Mouse (Mus musculus) urinary bladder, adult 18-20 months (tissue): ENCODE results near the gene Arhgap17.

Experiments used
- DNase-seq, 2 experiments: peaks; one replicate each; pipeline ENCODE4 v3.0.0; 2022; ENCODE audit warnings: low spot score in 2 of 2, mixed read lengths in 2 of 2

Arhgap17 gene

GRCm38 (mm10) chr7:123369759-123370481 lies at the start of gene Arhgap17, which contains the start of gene Lcmt1:
Gene Arhgap17, minus strand, starts transcription at chr7:123369915.
Gene Lcmt1, plus strand, starts transcription at chr7:123369784.
- peak; percentile 95 to 97 for DNase-seq

- DNase-seq: no peak
Observed at GRCm38 (mm10) chr7:123417661-123418060, 47.9 kb upstream of the Arhgap17 start.

- DNase-seq: no peak
Observed at GRCm38 (mm10) chr7:123416803-123417202, 47.1 kb upstream of the Arhgap17 start.

GRCm38 (mm10) chr7:123412143-123412542 lies 42.4 kb upstream of the Arhgap17 start:
- DNase-seq: no peak

GRCm38 (mm10) chr7:123411109-123411508 lies 41.4 kb upstream of the Arhgap17 start:
- peak in 1 of 2 experiments; percentile 27 for DNase-seq

- DNase-seq: no peak
Observed at GRCm38 (mm10) chr7:123410502-123410901, 40.8 kb upstream of the Arhgap17 start.

GRCm38 (mm10) chr7:123406988-123407387 lies 37.3 kb upstream of the Arhgap17 start:
- DNase-seq: no peak

GRCm38 (mm10) chr7:123405619-123406018 lies 35.9 kb upstream of the Arhgap17 start:
- no peak for DNase-seq

GRCm38 (mm10) chr7:123404198-123404597 lies 34.5 kb upstream of the Arhgap17 start:
- DNase-seq: no peak

- DNase-seq: no peak
Observed at GRCm38 (mm10) chr7:123401121-123401520, 31.4 kb upstream of the Arhgap17 start.

- DNase-seq: no peak
Observed at GRCm38 (mm10) chr7:123399286-123399685, 29.6 kb upstream of the Arhgap17 start.

GRCm38 (mm10) chr7:123398828-123399227 lies 29.1 kb upstream of the Arhgap17 start:
- DNase-seq: no peak

- DNase-seq: no peak
Observed at GRCm38 (mm10) chr7:123397931-123398330, 28.2 kb upstream of the Arhgap17 start.

GRCm38 (mm10) chr7:123397369-123397768 lies 27.7 kb upstream of the Arhgap17 start:
- no peak for DNase-seq

GRCm38 (mm10) chr7:123396900-123397299 lies 27.2 kb upstream of the Arhgap17 start:
- no peak for DNase-seq

- no peak for DNase-seq
Observed at GRCm38 (mm10) chr7:123394271-123394670, 24.6 kb upstream of the Arhgap17 start.

GRCm38 (mm10) chr7:123389686-123390280 lies 20.1 kb upstream of the Arhgap17 start:
- DNase-seq: no peak

GRCm38 (mm10) chr7:123385693-123386407 lies 16.1 kb upstream of the Arhgap17 start:
- DNase-seq: peak in 1 of 2 experiments; percentile 46

GRCm38 (mm10) chr7:123377443-123378400 lies 8.0 kb upstream of the Arhgap17 start:
- DNase-seq: peak; percentile 72 to 94

- DNase-seq: no peak
Observed at GRCm38 (mm10) chr7:123371501-123371900, 1.8 kb upstream of the Arhgap17 start.

GRCm38 (mm10) chr7:123370700-123371099 lies 985 bp upstream of the Arhgap17 start:
- DNase-seq: no peak
